Mouse (Mus musculus): Measurements from ENCODE around the gene Pbx2. TPM values are rescaled to one million over a fixed set of nuclear protein-coding genes. Genes with fewer than 3 reads are reported as not detected.

The Pbx2 gene
- polyA plus RNA-seq, 1 experiment from 2014 or later: 3.2 TPM

DNA sequence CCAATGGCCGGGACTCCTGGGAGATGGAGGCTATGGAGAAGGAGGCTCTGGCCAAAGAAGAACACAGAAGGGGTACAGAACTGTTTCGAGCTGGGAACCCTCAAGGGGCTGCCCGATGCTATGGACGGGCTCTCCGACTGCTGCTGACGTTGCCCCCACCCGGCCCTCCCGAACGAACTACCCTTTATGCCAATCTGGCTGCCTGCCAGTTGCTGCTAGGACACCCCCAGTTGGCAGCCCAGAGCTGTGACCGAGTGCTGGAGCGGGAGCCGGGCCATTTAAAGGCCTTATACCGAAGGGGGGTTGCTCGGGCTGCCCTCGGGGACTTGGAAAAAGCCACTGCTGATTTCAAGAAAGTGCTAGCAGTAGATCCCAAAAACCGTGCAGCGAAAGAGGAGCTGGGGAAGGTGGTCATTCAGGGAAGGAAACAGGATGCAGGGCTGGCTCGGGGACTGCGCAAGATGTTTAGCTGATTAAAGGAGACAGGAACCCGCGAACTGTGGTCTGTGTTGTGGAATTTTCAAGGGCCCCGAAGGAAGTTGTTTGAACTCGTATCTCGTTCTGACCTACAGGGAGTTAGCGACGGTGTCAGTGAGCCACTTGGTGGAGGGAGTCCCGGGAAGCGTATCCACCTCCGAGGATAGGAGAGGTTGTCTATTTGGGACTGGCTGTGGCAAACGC lies 54.9 kb downstream of the Pbx2 start:
- Histone ChIP-seq H3K36me3 (ENCODE audit: control insufficient read depth, insufficient read depth) (peaks cover 4% of the 10 kb centered on the region), H3K9me3 (replicated peaks; ENCODE audit: control insufficient read depth, low read length) (no peaks in the 10 kb centered on the region), H3K4me3 (ENCODE audit: low read depth, low read length) (peak overlapping the region; percentile 95), H3K9ac (ENCODE audit: low read depth, low read length) (no peak overlapping the region), H3K27ac (ENCODE audit: low read length) (no peak overlapping the region), H3K27me3 (ENCODE audit: control insufficient read depth, insufficient read depth, low read depth, low read length) (no peaks in the 10 kb centered on the region), H3K4me2 (ENCODE audit: low read depth, low read length) (peak overlapping the region; percentile 45; the same call in 1 of the 2 replicates), H3K4me1 (ENCODE audit: control insufficient read depth, low read depth, low read length) (peaks cover 31% of the 10 kb centered on the region)
- 61% methylated on average over 30 of the region's 30 CpGs for WGBS (ENCODE audit: insufficient replicate concordance)
- ATAC-seq (ENCODE audit: low read depth): no peak

Other genes with a start within 250 kb of the Pbx2 start
- 0.04 and 0.13 TPM in 2 replicates for gene Btnl2, start 236.4 kb upstream of the Pbx2 start, polyA plus RNA-seq (2015; fragmentation: Nextera tagmentation; extraction: Ambion mirVana)
- gene Btnl1, start 214.1 kb upstream of the Pbx2 start, polyA plus RNA-seq (2015; fragmentation: Nextera tagmentation; extraction: Ambion mirVana): 0.06 and 0.31 TPM in 2 replicates
- gene BC051142, start 192.4 kb upstream of the Pbx2 start, polyA plus RNA-seq (2015; fragmentation: Nextera tagmentation; extraction: Ambion mirVana): 0.12 and 0.16 TPM in 2 replicates
- 0.14 TPM in 1 of 2 replicates, not detected in the other for gene Btnl4, start 113.9 kb upstream of the Pbx2 start, polyA plus RNA-seq (2015; fragmentation: Nextera tagmentation; extraction: Ambion mirVana)
- gene Btnl6, start 73.9 kb upstream of the Pbx2 start, polyA plus RNA-seq (2015; fragmentation: Nextera tagmentation; extraction: Ambion mirVana): 0.17 TPM in 1 of 2 replicates, not detected in the other
- 0.71 and 0.81 TPM in 2 replicates for gene Notch4, start 27.0 kb upstream of the Pbx2 start, polyA plus RNA-seq (2015; fragmentation: Nextera tagmentation; extraction: Ambion mirVana)
- gene Gpsm3, start 1.5 kb upstream of the Pbx2 start, polyA plus RNA-seq (2015; fragmentation: Nextera tagmentation; extraction: Ambion mirVana): 14.4 and 15.3 TPM in 2 replicates
- gene Ager, start 6.6 kb downstream of the Pbx2 start, polyA plus RNA-seq (2015; fragmentation: Nextera tagmentation; extraction: Ambion mirVana): 0.57 and 0.77 TPM in 2 replicates
- gene Rnf5, start 12.4 kb downstream of the Pbx2 start, polyA plus RNA-seq (2015; fragmentation: Nextera tagmentation; extraction: Ambion mirVana): 90.3 and 92.4 TPM in 2 replicates
- 18.4 and 21.3 TPM in 2 replicates for gene Agpat1, start 13.0 kb downstream of the Pbx2 start, polyA plus RNA-seq (2015; fragmentation: Nextera tagmentation; extraction: Ambion mirVana)
- 0.33 and 0.51 TPM in 2 replicates for gene Egfl8, start 24.7 kb downstream of the Pbx2 start, polyA plus RNA-seq (2015; fragmentation: Nextera tagmentation; extraction: Ambion mirVana)
- gene Ppt2, start 37.2 kb downstream of the Pbx2 start, polyA plus RNA-seq (2015; fragmentation: Nextera tagmentation; extraction: Ambion mirVana): 11.4 and 13.8 TPM in 2 replicates
- gene Prrt1, start 38.3 kb downstream of the Pbx2 start, polyA plus RNA-seq (2015; fragmentation: Nextera tagmentation; extraction: Ambion mirVana): not detected in 2 replicates
- 3.7 and 4.6 TPM in 2 replicates for gene Fkbpl, start 53.5 kb downstream of the Pbx2 start, polyA plus RNA-seq (2015; fragmentation: Nextera tagmentation; extraction: Ambion mirVana)
- gene Atf6b, start 55.9 kb downstream of the Pbx2 start, polyA plus RNA-seq (2015; fragmentation: Nextera tagmentation; extraction: Ambion mirVana): 17.7 and 17.8 TPM in 2 replicates
- 0.20 and 0.27 TPM in 2 replicates for gene Tnxb, start 79.3 kb downstream of the Pbx2 start, polyA plus RNA-seq (2015; fragmentation: Nextera tagmentation; extraction: Ambion mirVana)
- gene C4b, start 152.6 kb downstream of the Pbx2 start, polyA plus RNA-seq (2015; fragmentation: Nextera tagmentation; extraction: Ambion mirVana): 19.6 and 26.6 TPM in 2 replicates
- 0.70 and 4.9 TPM in 2 replicates for gene Cyp21a1, start 213.3 kb downstream of the Pbx2 start, polyA plus RNA-seq (2015; fragmentation: Nextera tagmentation; extraction: Ambion mirVana)
- 10.7 and 11.7 TPM in 2 replicates for gene Stk19, start 245.7 kb downstream of the Pbx2 start, polyA plus RNA-seq (2015; fragmentation: Nextera tagmentation; extraction: Ambion mirVana)
- gene Dxo, start 245.8 kb downstream of the Pbx2 start, polyA plus RNA-seq (2015; fragmentation: Nextera tagmentation; extraction: Ambion mirVana): 25.6 and 27.6 TPM in 2 replicates

All from liver, embryonic 16.5 days (tissue).